Mouse (Mus musculus) kidney, embryonic 14.5 days (tissue): ENCODE data around the gene Anapc1. TPM values are rescaled to one million over a fixed set of nuclear protein-coding genes. Genes with fewer than 3 reads are reported as not detected.

ENCODE experiments used
- ATAC-seq: fragments of 200-750 bp; cut with Nextera tagmentation; 2 replicates; pipeline ENCODE4 v1.8.0; 2017; ENCODE audit warnings: moderate number of reproducible peaks, mild to moderate bottlenecking, moderate TSS enrichment, moderate library complexity; ENCODE audit not compliant: low FRiP score, low TSS enrichment
- H3K27ac ChIP-seq: fragments of 300-500 bp; sonication (generic); 2 replicates; pipeline ENCODE4 v1.5.1; 2014; ENCODE audit warnings: low read depth, mild to moderate bottlenecking, low read length, moderate library complexity, mixed read lengths
- H3K27me3 ChIP-seq: fragments of 300-500 bp; sonication (generic); 2 replicates; pipeline ENCODE4 v1.6.1; 2014; ENCODE audit warnings: mild to moderate bottlenecking, low read length; ENCODE audit not compliant: control insufficient read depth, insufficient read depth
- H3K36me3 ChIP-seq: fragments of 300-500 bp; sonication (generic); 2 replicates; pipeline ENCODE4 v1.6.1; 2014; ENCODE audit warnings: low read length, mixed read lengths; ENCODE audit not compliant: control insufficient read depth, insufficient read depth
- H3K4me1 ChIP-seq: fragments of 300-500 bp; sonication (generic); 2 replicates; pipeline ENCODE4 v1.6.1; 2014; ENCODE audit warnings: low read length, mixed read lengths; ENCODE audit not compliant: control insufficient read depth, insufficient read depth
- H3K4me2 ChIP-seq: fragments of 300-500 bp; sonication (generic); replicated peaks from 2 replicates; pipeline ENCODE4 v1.6.1; 2014; ENCODE audit warnings: low read depth, mild to moderate bottlenecking, low read length
- H3K4me3 ChIP-seq: fragments of 300-500 bp; sonication (generic); 2 replicates; pipeline ENCODE4 v1.5.1; 2014; ENCODE audit warnings: mild to moderate bottlenecking, low read length
- H3K9ac ChIP-seq: fragments of 300-500 bp; sonication (generic); 2 replicates; pipeline ENCODE4 v1.6.1; 2014; ENCODE audit warnings: low read depth, mild to moderate bottlenecking, low read length, moderate library complexity
- H3K9me3 ChIP-seq: fragments of 300-500 bp; sonication (generic); 2 replicates; pipeline ENCODE4 v1.6.1; 2016; ENCODE audit warnings: low read length; ENCODE audit not compliant: control insufficient read depth
- WGBS: fragments of 180-500 bp; shearing (Covaris S2); extraction: QIAGEN DNeasy Blood & Tissue Kit; methylation state at CpG from one replicate; pipeline ENCODE4 v1.1.7; 2014; 5-methylcytosine and 5-hydroxymethylcytosine counted together
- polyA plus RNA-seq: library from polyadenylated mRNA; unstranded; fragments of >200 nt; fragmentation: Nextera tagmentation; extraction: Ambion mirVana; gene quantifications from 2 replicates; pipeline ENCODE4 v1.2.1, GENCODE M21; 2014

The Anapc1 gene
- polyA plus RNA-seq, 1 experiment from 2014 or later: 94.0 TPM

DNA sequence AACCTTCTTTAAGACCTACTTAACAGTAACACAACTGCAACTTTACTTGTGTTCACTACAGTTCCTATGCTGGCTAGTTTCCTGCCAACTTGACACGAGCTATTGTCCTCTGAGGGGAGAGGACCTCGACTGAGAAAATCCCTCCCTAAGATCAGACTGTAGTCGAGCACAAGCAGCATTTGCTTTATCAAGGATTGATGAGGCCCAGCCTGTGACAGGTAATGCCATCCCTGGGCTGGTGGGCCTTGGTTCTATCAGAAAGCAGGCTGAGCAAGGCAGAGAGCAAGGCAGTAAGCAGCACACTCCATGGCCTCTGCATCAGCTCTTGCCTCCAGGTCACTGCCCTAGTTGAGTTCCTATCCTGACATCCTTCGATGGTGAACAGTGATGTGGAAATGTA lies 6.0 kb upstream of the Anapc1 start:
- no peak for ATAC-seq

DNA sequence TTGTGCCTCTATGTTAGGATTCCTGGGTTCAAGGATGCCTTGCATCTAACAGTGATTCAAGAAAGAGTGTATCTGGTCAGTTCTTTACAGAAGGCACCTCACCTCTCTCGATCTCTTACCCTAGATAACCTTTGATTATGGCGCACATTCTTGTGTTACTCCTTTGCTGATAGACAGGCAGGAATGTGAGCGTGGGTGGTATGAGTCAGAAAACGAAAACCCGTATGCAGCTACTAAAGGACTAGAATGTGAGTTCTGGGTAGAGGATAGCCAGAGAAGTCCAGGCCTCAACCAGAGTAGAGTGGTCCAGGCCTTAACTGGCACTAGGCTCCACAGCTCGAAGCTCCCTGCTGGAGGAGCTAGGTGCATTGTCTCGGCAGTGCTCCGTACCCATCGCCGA lies 5.6 kb upstream of the Anapc1 start:
- Histone ChIP-seq H3K27me3 (no peaks in the 10 kb centered on the region), H3K4me1 (peaks cover 5% of the 10 kb centered on the region; the same call in 1 of the 2 replicates), H3K4me2 (no peak overlapping the region), H3K36me3 (no peaks in the 10 kb centered on the region), H3K9ac (no peak overlapping the region), H3K27ac (no peak overlapping the region), H3K9me3 (no peaks in the 10 kb centered on the region), H3K4me3 (no peak overlapping the region)
- 86% methylated on average over 10 of the region's 10 CpGs for WGBS
- ATAC-seq: no peak

More for the DNA sequence above, 6.0 kb upstream of the Anapc1 start:
- H3K4me3 ChIP-seq: no peak overlapping the region
- no peaks in the 10 kb centered on the region for H3K36me3 ChIP-seq
- H3K4me2 ChIP-seq: no peak overlapping the region
- H3K9ac ChIP-seq: no peak overlapping the region
- 76% methylated on average over 4 of the region's 4 CpGs for WGBS
- H3K27ac ChIP-seq: no peak overlapping the region
- H3K4me1 ChIP-seq: peaks cover 6% of the 10 kb centered on the region; the same call in 1 of the 2 replicates
- H3K27me3 ChIP-seq: no peaks in the 10 kb centered on the region
- H3K9me3 ChIP-seq: no peaks in the 10 kb centered on the region

DNA sequence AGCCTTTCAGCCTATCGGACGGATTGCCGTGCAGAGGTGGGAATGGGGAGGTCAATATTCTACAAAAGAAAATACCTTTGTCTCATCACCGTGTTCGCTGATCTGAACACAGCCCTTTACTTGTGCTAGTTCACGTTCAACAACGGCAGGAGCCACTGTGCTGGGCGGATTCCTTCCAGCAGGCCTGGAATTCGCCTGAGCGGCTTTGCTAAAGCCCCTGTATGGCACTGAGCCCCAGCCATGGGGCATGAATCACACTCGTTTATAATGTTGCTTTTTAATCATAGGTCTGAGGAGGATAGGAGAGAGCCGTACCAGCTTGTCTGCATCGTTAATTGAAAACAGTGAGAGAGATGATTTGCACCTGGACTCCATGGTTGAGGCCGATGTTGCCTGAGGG lies 5.1 kb upstream of the Anapc1 start:
- Histone ChIP-seq H3K9ac (no peak overlapping the region), H3K27ac (no peak overlapping the region), H3K36me3 (no peaks in the 10 kb centered on the region), H3K4me2 (no peak overlapping the region), H3K27me3 (no peaks in the 10 kb centered on the region), H3K4me3 (no peak overlapping the region), H3K9me3 (no peaks in the 10 kb centered on the region), H3K4me1 (0 out of 2 replicates have a peak, but pooled peaks cover under 1% of the 10 kb centered on the region)
- ATAC-seq: no peak
- 66% methylated on average over 14 of the region's 14 CpGs for WGBS

- Histone ChIP-seq H3K27ac (peak overlapping the region; percentile 72), H3K4me2 (peak overlapping the region; percentile 82), H3K9me3 (no peaks in the 10 kb centered on the region), H3K9ac (peak overlapping the region; percentile 83), H3K4me3 (peak overlapping the region; percentile 74), H3K27me3 (no peaks in the 10 kb centered on the region), H3K4me1 (peaks cover 7% of the 10 kb centered on the region), H3K36me3 (peaks cover 16% of the 10 kb centered on the region)
- 48% methylated on average over 10 of the region's 10 CpGs for WGBS
- ATAC-seq: peak; percentile 84
These were observed 448 bp upstream of the Anapc1 start for GRCm38 (mm10) chr2:128687558-128688120.

- H3K27ac ChIP-seq: no peak overlapping the region
- no peaks in the 10 kb centered on the region for H3K9me3 ChIP-seq
- H3K27me3 ChIP-seq: no peaks in the 10 kb centered on the region
- H3K36me3 ChIP-seq: peaks cover 73% of the 10 kb centered on the region
- 73% methylated on average over 4 of the region's 4 CpGs for WGBS
- H3K4me1 ChIP-seq: no peaks in the 10 kb centered on the region
- H3K4me3 ChIP-seq: no peak overlapping the region
- no peak for ATAC-seq
- H3K4me2 ChIP-seq: no peak overlapping the region
- H3K9ac ChIP-seq: no peak overlapping the region
These were observed 6.5 kb downstream of the Anapc1 start for GRCm38 (mm10) chr2:128680661-128681060.

GRCm38 (mm10) chr2:128620578-128620977 lies 66.6 kb downstream of the Anapc1 start:
- H3K9me3 ChIP-seq: no peaks in the 10 kb centered on the region
- H3K4me2 ChIP-seq: no peak overlapping the region
- H3K4me1 ChIP-seq: no peaks in the 10 kb centered on the region
- ATAC-seq: no peak
- WGBS: 93% methylated on average over 1 of the region's 1 CpGs
- peaks cover 92% of the 10 kb centered on the region for H3K36me3 ChIP-seq
- H3K4me3 ChIP-seq: no peak overlapping the region
- H3K9ac ChIP-seq: no peak overlapping the region
- no peak overlapping the region for H3K27ac ChIP-seq
- H3K27me3 ChIP-seq: no peaks in the 10 kb centered on the region

- no peak overlapping the region for H3K4me2 ChIP-seq
- no peaks in the 10 kb centered on the region for H3K4me1 ChIP-seq
- H3K9ac ChIP-seq: no peak overlapping the region
- ATAC-seq: no peak
- H3K27ac ChIP-seq: no peak overlapping the region
- H3K36me3 ChIP-seq: peaks cover 92% of the 10 kb centered on the region
- WGBS: 97% methylated on average over 4 of the region's 4 CpGs
- no peaks in the 10 kb centered on the region for H3K27me3 ChIP-seq
- H3K9me3 ChIP-seq: no peaks in the 10 kb centered on the region
- no peak overlapping the region for H3K4me3 ChIP-seq
These were observed 71.8 kb downstream of the Anapc1 start for GRCm38 (mm10) chr2:128615366-128615765.

DNA sequence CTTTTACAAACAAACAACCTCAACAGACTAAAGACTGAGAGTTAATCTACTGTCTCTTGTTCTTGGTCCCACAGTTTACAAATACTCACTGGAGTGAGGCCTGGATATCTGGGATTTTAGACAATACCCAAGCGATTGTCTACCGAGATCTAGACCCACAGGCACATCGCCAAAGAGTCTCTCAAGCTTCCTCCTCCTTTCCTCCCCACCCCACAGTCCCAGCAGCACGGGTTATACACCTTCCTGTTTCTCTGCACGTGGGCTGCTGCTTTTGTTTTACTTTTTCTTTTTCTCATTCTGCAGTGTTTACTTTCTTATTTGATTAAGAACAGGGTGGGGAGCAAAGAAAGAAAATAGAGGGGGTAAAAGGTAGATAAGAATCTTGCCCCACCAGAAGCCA lies 73.8 kb downstream of the Anapc1 start:
- H3K4me3 ChIP-seq: no peak overlapping the region
- WGBS: 89% methylated on average over 5 of the region's 5 CpGs
- no peak overlapping the region for H3K27ac ChIP-seq
- no peak overlapping the region for H3K4me2 ChIP-seq
- no peaks in the 10 kb centered on the region for H3K4me1 ChIP-seq
- no peaks in the 10 kb centered on the region for H3K9me3 ChIP-seq
- no peak for ATAC-seq
- no peaks in the 10 kb centered on the region for H3K27me3 ChIP-seq
- H3K36me3 ChIP-seq: peaks cover 79% of the 10 kb centered on the region
- no peak overlapping the region for H3K9ac ChIP-seq

DNA sequence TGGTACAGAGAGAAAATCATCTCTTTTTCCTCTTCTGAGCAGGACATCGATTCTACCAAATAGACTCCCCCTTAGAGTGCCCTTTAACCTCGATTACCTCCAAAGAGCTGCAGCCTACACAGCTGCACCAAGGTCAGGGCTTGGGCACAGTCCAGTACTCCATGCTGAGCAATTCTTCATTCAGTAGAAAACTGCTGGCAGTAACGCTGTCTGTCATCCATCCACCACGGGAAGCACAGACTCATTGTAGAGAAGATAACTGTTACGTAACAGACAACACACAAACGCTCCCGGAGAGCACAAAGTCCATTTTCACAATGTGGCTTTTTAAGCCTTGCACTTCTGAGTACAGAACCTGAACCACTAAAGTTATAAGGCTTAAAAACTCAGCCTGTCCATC lies 74.9 kb downstream of the Anapc1 start:
- peaks cover 68% of the 10 kb centered on the region for H3K36me3 ChIP-seq
- H3K4me2 ChIP-seq: no peak overlapping the region
- no peaks in the 10 kb centered on the region for H3K4me1 ChIP-seq
- no peaks in the 10 kb centered on the region for H3K27me3 ChIP-seq
- no peak overlapping the region for H3K4me3 ChIP-seq
- 86% methylated on average over 7 of the region's 7 CpGs for WGBS
- no peak overlapping the region for H3K27ac ChIP-seq
- no peak overlapping the region for H3K9ac ChIP-seq
- H3K9me3 ChIP-seq: no peaks in the 10 kb centered on the region
- no peak for ATAC-seq
